Mouse (Mus musculus): Measurements from ENCODE around the gene Bckdhb.
A peak's percentile ranks its signal among the peaks of the same experiment; 100 is the strongest.
"Not testable (repeated sequence)": the region's sequence is repeated elsewhere in the genome, so short reads cannot be mapped to it uniquely, and the experiment has no call there.

Gene Bckdhb

GRCm38 (mm10) chr9:83924878-83925687 is at the start of gene Bckdhb:
Gene Bckdhb (plus strand): TSS chr9:83925145.
- peak; percentile 98 for DNase-seq

GRCm38 (mm10) chr9:83882191-83882590 is 42.8 kb upstream of the Bckdhb start:
- no peak for DNase-seq

- no peak for DNase-seq
Observed at GRCm38 (mm10) chr9:83886149-83886548, 38.8 kb upstream of the Bckdhb start.

GRCm38 (mm10) chr9:83888214-83888613 is 36.7 kb upstream of the Bckdhb start:
- DNase-seq, result no peak

- no peak for DNase-seq
Observed at GRCm38 (mm10) chr9:83893073-83893472, 31.9 kb upstream of the Bckdhb start.

- DNase-seq, result no peak
Observed at GRCm38 (mm10) chr9:83893767-83894330, 31.1 kb upstream of the Bckdhb start.

- DNase-seq, result no peak
Observed at GRCm38 (mm10) chr9:83902086-83902485, 22.9 kb upstream of the Bckdhb start.

- DNase-seq, result no peak
Observed at GRCm38 (mm10) chr9:83905820-83906219, 19.1 kb upstream of the Bckdhb start.

GRCm38 (mm10) chr9:83907017-83907416 is 17.9 kb upstream of the Bckdhb start:
- DNase-seq, result no peak

- DNase-seq, result no peak
Observed at GRCm38 (mm10) chr9:83909836-83910235, 15.1 kb upstream of the Bckdhb start.

GRCm38 (mm10) chr9:83910926-83911325 is 14.0 kb upstream of the Bckdhb start:
- no peak for DNase-seq

- DNase-seq, result no peak
Observed at GRCm38 (mm10) chr9:83922076-83922475, 2.9 kb upstream of the Bckdhb start.

- no peak for DNase-seq
Observed at GRCm38 (mm10) chr9:83924356-83924755, 589 bp upstream of the Bckdhb start.

- no peak for DNase-seq
Observed at GRCm38 (mm10) chr9:83925688-83926041, 720 bp downstream of the Bckdhb start.

- no peak for DNase-seq
Observed at GRCm38 (mm10) chr9:83926302-83926701, 1.4 kb downstream of the Bckdhb start.

- DNase-seq, result not testable (repeated sequence)
Observed at GRCm38 (mm10) chr9:83939501-83939900, 14.6 kb downstream of the Bckdhb start.

- peak; percentile 64 for DNase-seq
Observed at GRCm38 (mm10) chr9:83940016-83940415, 15.1 kb downstream of the Bckdhb start.

GRCm38 (mm10) chr9:83940537-83941363 is 15.8 kb downstream of the Bckdhb start:
- DNase-seq, result peak; percentile 40

- DNase-seq, result no peak
Observed at GRCm38 (mm10) chr9:83951336-83951735, 26.4 kb downstream of the Bckdhb start.

GRCm38 (mm10) chr9:83956632-83957314 is 31.8 kb downstream of the Bckdhb start:
- peak; percentile 83 for DNase-seq

- peak; percentile 90 for DNase-seq
Observed at GRCm38 (mm10) chr9:83962098-83963086, 37.4 kb downstream of the Bckdhb start.

- no peak for DNase-seq
Observed at GRCm38 (mm10) chr9:83963296-83963695, 38.4 kb downstream of the Bckdhb start.

All from kidney, adult 9 months (tissue).